Mouse (Mus musculus) megakaryocyte, embryonic 14.5 days (primary cell): Measurements from ENCODE around the gene Ntm. TPM values are rescaled to one million over a fixed set of nuclear protein-coding genes. Genes with fewer than 3 reads are reported as not detected.

ENCODE experiments used
- H3K27me3 ChIP-seq: replicated peaks from 2 replicates; pipeline ENCODE3; 2012; ENCODE audit warnings: inconsistent platforms
- H3K36me3 ChIP-seq: replicated peaks from 2 replicates; pipeline ENCODE3; 2012; ENCODE audit warnings: low read length, inconsistent platforms, mixed read lengths
- H3K4me1 ChIP-seq: 2 replicates; pipeline ENCODE4 v1.6.1; 2012; ENCODE audit warnings: inconsistent platforms
- H3K4me3 ChIP-seq: replicated peaks from 2 replicates; pipeline ENCODE3; 2012; ENCODE audit warnings: moderate library complexity, mild to moderate bottlenecking, inconsistent platforms
- H3K9me3 ChIP-seq: 2 replicates; pipeline ENCODE4 v1.6.1; 2012; ENCODE audit warnings: inconsistent platforms
- FLI1 ChIP-seq: IDR thresholded peaks from 2 replicates; pipeline ENCODE4 v1.6.1; 2012; ENCODE audit warnings: low read length, inconsistent platforms, mixed read lengths
- GATA1 ChIP-seq: IDR thresholded peaks from 3 replicates; pipeline ENCODE4 v1.6.1; 2012; ENCODE audit warnings: mixed read lengths, low read length, inconsistent platforms, borderline replicate concordance
- polyA plus RNA-seq: library from polyadenylated mRNA; stranded (reverse); fragments of >175 nt; gene quantifications from 2 replicates; pipeline ENCODE4 v1.2.3, GENCODE M21; 2012; ENCODE audit warnings: low replicate concordance; ENCODE audit not compliant: insufficient read depth

The Ntm gene
- polyA plus RNA-seq, 1 experiment: not detected

GRCm38 (mm10) chr9:28977275-28977674, 985.7 kb downstream of the Ntm start:
- no peaks in the 10 kb centered on the region; the same call in 1 of the 2 replicates for H3K9me3 ChIP-seq
- TF ChIP-seq GATA1 (no peak), FLI1 (no peak)
- H3K36me3 ChIP-seq: no peaks in the 10 kb centered on the region
- H3K4me3 ChIP-seq: no peak overlapping the region
- no peaks in the 10 kb centered on the region for H3K4me1 ChIP-seq
- H3K27me3 ChIP-seq: no peaks in the 10 kb centered on the region

- Histone ChIP-seq H3K36me3 (no peaks in the 10 kb centered on the region), H3K9me3 (no peaks in the 10 kb centered on the region), H3K27me3 (no peaks in the 10 kb centered on the region), H3K4me3 (no peak overlapping the region), H3K4me1 (no peaks in the 10 kb centered on the region)
- no peak for TF ChIP-seq GATA1
- TF ChIP-seq FLI1: no peak
Measured at GRCm38 (mm10) chr9:28969455-28969854, 993.5 kb downstream of the Ntm start.
